Mouse (Mus musculus) ZHBTc4 (cell line): Measurements from ENCODE around the gene Fam76a.

Experiments used
- DNase-seq: peaks from one replicate; pipeline ENCODE4 v3.0.0-alpha.2; 2011; ENCODE audit warnings: low read depth, low spot score

The Fam76a gene

GRCm38 (mm10) chr4:132894402-132894801 lies 28.0 kb downstream of the Fam76a start:
- DNase-seq: no peak

- DNase-seq: no peak
These were observed 37.4 kb downstream of the Fam76a start for GRCm38 (mm10) chr4:132884844-132885374.

GRCm38 (mm10) chr4:132884064-132884843 lies 38.1 kb downstream of the Fam76a start, which contains the start of gene Stx12:
Stx12 (minus strand) TSS chr4:132884509.
- peak; percentile 96 for DNase-seq

GRCm38 (mm10) chr4:132883561-132884063 lies 38.7 kb downstream of the Fam76a start:
- DNase-seq: no peak

- DNase-seq: no peak
These were observed 47.8 kb downstream of the Fam76a start for GRCm38 (mm10) chr4:132874363-132875097.

- DNase-seq: peak; percentile 27
These were observed 48.6 kb downstream of the Fam76a start for GRCm38 (mm10) chr4:132873481-132874362.

- no peak for DNase-seq
These were observed 51.2 kb downstream of the Fam76a start for GRCm38 (mm10) chr4:132871116-132871515.

- no peak for DNase-seq
These were observed 57.5 kb downstream of the Fam76a start for GRCm38 (mm10) chr4:132864856-132865255.

GRCm38 (mm10) chr4:132863012-132863411 lies 59.3 kb downstream of the Fam76a start:
- peak; percentile 14 for DNase-seq

- no peak for DNase-seq
These were observed 61.5 kb downstream of the Fam76a start for GRCm38 (mm10) chr4:132860880-132861279.
